Mouse (Mus musculus): ENCODE measurements around the gene Klhl20.
A peak's percentile ranks its signal among the peaks of the same experiment; 100 is the strongest.
"Not testable (repeated sequence)": the region's sequence is repeated elsewhere in the genome, so short reads cannot be mapped to it uniquely, and the experiment has no call there.

Gene Klhl20

DNA sequence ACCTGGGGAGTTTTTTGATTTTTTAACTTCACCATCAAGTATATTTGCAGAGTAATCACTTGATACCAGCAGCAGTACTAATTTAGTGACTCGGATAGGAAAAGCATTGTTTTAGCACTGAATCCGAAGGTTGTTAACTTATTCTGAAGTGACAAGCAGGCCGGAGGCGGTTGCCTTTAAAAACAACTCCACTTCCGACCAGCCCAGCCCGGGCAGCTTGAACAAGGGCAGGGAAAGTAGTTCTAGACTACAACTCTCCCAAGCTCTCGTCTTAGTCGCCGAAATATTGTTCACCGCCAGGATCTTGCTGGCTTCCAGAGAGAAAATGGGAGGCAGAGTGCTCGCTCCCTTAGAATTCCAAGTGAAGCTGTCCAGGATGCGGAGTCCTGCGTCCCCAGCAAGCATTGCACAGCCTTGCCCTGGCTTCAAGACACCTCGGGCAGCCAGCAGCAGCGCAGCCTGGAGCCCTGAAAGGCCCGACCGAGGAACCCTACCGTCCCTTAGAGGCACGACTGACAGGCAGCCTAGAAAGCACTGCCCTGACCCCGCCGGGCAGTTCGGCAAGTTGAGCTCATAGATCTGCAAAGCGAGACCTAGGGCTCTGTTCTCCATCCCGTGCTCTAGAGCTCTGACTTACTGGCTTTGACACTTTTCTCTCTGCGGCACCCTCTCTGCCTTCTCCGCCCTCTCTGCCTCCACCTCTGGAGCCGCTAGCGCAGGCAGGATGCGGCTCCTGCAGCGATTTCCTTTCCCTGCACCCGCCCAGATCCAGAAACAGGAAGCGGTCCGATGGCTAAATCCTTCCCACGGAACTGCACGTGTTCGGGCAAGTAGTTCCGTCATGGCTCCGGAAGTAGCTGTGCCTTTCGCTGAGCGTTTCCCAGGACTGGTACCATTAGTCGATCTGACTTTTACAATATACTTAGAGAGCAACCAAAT is at the start of gene Klhl20:
Gene Klhl20 (minus strand): TSS at position 786 of the 939 bp plus-strand sequence.
- DNase-seq (ENCODE audit: low spot score), result peak; percentile 96

DNA sequence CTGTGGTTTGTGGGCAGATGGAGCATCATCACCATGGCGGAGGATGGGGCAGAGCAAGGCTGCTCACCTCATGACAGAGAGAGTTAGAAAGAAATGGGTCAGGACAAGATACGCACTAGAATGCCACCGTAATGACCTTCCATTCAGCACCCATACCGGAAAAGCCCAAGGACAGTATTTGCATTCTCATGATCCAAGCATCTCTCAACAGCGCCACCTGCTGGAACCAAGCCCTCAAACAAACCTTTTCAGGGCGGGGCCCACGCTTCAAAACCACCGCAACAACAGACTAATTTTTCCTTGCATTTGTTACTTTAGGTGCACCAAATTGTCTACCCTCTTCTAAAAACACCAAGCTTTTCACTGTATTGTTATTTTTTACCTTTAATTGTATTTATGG is 49.4 kb upstream of the Klhl20 start:
- peak; percentile 80 for DNase-seq (ENCODE audit: low spot score)

DNA sequence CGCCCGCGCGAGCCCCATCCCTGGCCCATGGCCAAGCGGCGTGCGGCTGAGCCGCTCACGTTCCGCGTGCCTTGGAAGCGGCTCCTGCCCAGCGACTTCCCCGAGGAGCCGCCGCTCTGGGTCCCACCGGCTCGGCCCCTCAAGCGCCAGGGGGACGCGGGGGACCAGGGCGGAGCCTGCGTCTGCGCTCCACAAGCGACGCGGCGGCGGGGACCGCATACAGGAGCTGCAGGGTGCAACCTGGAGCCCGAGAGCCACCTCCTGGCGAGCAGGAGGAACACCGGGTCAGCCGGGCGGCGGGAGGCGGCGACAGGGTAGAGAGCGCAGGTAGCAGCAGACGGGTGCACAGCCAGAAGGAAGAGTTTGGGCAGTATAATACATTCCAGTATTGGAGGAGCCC is 39.3 kb upstream of the Klhl20 start:
- DNase-seq (ENCODE audit: low spot score), result peak; percentile 36

DNA sequence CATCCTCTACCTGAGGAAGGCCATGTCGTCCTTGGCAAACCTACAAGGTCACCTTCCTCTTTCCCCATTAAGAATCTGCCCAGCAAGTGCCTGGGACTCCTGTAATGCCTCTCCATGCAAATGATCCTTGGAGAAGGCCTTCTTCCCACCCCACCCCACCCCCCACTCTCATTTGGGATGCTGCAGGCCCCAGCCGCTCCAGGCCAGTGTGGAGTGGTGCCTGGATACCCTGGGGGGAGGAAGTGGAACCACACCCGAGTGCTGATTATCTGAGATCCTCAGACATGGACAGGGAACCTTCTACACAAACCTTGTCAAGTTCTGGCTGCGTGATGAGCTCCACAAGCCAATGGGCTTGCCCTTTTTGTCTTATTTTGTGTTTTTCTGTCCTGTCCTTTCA is 29.0 kb upstream of the Klhl20 start:
- no peak for DNase-seq (ENCODE audit: low spot score)

DNA sequence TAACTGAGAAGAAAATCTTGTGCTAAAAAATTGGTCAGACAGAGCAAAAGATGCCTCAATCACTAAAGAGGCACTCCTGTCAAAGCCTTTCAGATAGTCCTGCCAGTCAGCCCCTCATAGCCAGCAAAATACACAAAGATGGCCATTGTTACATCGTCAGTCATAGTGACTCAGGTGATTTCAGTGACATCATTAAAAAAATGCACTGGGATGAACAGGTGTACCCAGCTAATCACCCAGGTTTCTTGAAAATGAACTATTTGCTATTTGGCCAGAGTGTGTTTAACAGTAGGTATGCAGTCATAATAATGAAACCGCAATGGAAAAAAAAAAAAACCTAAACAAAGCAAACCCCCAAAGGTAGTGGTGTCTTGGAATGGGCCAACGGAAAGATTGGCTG is 27.9 kb upstream of the Klhl20 start, which contains the start of gene Tex50:
Gene Tex50 (minus strand): TSS at position 101 of the 400 bp plus-strand sequence.
- DNase-seq (ENCODE audit: low spot score), result no peak

DNA sequence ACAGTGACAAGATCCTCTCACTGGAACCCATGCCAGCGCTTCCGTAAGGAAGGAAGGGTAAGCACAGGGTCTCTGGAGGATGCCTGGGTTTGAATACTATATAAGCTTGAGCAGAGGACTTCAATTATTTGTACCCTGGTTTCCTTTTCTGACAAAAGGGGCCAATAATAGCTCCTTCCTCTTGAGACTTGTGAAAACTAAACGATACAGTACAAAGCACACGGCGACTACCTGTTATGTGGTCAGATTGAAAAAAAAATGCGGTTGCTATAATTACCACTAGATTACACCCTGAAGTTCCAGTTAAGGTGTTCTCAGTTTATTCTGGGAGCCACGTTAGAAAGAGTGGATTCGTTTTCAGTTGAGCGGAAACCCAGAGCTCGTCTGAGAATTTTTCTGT is 25.2 kb upstream of the Klhl20 start:
- no peak for DNase-seq (ENCODE audit: low spot score)

DNA sequence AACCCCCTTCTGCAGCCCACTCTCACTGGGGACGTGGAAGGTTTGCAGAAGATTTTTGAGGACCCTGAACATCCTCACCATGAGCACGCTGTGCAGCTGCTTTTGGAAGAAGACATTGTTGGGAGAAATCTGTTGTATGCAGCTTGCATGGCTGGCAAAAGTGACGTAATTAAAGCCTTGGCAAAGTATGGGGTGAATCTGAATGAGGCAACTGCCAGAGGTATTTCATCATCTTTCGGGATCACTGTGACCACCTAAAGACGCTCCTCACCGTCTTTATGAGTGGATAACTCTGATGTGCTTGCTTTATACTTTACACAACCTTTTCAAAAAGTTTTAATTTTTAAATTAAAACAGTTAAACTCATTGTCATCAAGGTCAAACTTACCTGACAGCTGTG is 19.8 kb upstream of the Klhl20 start:
- DNase-seq (ENCODE audit: low spot score), result no peak

DNA sequence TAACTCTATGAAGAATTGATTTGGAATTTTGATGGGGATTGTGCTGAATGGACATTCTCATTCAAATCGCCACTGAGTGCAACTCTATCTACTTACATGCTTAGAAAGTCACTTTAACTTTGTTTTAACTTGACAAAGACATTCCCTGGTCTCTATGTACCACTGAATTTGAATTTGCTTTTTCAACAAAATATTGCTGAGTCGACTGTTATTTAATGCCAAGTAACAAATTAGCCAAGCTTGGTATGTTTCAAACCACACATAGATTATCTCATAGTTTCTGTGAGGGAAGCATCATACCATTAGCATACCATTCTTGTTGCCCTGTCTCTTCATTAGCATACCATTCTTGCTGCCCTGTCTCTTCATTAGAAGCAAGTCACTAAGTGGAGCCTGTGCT is 16.6 kb upstream of the Klhl20 start:
- no peak for DNase-seq (ENCODE audit: low spot score)

DNA sequence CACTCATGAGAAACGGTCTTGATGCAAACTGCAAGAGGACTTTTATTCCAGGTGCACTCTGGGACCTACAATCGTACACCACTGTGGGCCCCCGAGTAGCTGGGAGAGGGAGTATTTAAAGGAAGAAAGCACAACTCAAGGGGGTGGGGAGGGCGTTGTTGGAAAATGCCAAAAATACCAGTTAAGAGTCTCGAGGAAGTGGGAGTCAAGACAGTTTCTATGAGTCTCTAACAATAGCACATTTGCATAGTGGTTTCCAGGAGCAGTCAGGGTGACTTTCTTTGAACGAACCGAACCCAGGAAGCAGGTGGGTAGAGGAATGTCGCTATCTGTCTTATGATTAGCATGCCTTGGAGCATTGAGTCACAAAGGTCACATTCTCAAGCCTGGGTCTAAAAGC is 14.3 kb upstream of the Klhl20 start:
- not testable (repeated sequence) for DNase-seq (ENCODE audit: low spot score)

DNA sequence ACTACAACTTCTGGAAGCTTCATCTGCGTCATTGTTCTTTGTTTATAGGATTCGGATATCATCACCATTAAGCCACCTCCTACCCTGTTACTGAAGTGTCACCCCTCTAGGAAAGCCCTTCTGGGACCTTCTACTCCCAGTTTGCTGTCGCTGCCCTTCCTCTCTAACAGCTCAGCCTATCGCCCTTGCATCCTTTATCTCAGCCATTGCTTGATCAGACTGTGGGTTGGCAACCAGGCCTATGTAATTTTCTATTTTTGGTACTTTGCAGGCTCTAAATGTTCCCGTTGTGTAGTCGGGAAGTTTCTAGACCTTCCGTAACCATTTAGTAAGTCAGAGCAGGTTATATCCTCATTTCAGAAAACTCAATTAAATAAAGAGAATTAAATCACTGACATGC is 11.9 kb upstream of the Klhl20 start:
- no peak for DNase-seq (ENCODE audit: low spot score)

DNA sequence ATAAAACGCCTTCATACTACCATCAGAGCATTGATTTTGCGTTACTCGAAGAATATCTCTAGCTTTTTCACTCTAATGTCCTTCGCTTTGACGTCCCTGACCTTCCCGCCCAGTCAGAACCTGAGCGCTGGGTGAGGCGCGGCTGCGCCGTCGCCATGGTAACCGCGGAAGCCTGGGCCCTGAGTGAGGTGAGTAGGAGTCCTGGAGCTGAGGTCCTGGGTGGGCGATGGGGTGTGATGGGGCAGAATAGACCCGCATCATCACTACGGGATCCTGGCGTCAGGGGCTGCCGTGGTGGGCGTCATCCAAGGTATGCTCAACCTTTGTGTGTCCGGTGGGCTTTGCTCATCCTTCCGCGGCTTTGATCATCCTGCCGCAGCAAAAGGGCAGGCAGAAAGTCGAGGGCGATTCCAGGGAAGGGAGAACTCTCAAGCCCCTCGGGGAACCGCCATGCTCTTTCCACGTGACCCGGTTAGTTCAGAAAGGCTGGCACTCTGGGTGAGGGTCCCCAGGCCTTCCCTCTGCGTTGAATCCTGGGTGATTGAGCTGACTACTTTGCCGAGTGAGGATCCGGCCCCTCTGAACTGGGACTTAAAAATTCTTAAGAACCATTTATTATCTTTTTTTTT is 11.3 kb upstream of the Klhl20 start, which contains the start of gene Ankrd45:
Gene Ankrd45 (plus strand): TSS at position 161 of the 629 bp plus-strand sequence.
- DNase-seq (ENCODE audit: low spot score), result peak; percentile 15

DNA sequence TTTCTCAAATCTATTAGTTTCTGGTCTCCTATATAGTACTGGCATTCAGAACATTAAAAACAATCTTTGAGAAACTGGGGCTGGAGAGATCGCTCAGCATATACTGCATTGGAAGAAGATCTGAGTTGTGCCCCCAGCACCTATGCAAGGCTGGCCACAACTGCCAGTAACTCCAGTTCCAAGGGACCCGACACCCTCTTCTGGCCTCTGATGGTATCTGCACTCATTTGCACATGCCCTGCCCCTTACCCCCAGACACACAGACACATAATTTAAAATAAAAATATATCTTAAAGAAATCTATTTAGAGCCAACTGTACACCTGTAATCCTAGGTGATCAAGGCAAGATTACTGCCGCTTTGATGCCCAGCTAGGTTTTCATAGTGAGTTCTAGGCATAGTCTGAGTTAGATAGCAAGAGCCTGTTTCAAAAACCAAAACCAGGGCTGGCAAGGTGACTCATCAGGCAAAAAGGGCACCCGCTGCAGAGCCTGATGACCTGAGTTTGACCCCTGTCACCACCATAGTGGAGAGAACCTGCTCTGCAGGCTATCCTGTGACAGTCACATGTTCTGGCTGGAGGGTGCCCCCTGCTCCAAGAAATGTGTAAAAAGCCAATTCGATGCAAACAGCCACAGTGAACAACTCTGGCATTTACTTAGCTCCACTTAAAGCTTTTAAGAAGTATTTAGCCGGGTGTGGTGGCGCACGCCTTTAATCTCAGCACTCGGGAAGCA is 8.9 kb upstream of the Klhl20 start:
- DNase-seq (ENCODE audit: low spot score), result no peak

DNA sequence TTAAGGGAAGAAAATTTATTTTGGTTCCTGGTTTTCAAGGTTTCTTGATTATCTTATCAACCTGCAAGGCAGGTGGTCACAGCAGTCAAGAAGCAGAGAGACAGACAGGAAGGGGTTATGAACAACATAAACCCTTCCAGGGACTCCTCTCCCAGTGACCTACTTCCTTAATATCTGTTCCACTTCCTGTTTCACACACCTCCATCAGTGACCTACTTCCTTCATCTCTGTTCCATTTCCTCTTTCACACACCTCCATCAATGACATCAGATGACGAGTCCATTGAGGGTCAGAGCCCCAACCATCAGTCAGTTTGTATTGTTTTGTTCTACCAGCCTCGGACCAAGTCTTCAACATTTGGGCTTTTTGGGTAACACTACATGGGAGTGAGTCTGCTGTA is 8.2 kb upstream of the Klhl20 start:
- no peak for DNase-seq (ENCODE audit: low spot score)

DNA sequence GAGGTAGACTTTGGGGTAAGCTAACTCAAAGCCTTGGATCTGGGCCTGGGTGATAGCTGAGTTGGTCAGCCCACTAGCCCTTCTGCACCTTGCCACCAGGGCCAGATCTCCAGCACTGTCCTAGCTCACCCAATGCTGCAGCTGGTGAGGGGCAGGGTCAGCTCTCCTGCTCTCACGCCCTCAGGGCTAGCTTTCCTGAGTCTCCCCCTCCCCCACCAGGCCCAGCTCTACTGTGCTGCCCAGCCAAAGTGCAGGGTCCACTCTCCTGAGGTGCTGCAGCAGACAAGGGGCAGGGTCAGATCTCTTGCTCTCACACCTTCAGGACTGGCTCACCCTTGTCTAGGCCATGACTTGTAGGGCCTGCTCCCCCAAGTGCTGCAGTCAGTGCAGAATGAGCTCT is 4.8 kb downstream of the Klhl20 start:
- DNase-seq (ENCODE audit: low spot score), result no peak

DNA sequence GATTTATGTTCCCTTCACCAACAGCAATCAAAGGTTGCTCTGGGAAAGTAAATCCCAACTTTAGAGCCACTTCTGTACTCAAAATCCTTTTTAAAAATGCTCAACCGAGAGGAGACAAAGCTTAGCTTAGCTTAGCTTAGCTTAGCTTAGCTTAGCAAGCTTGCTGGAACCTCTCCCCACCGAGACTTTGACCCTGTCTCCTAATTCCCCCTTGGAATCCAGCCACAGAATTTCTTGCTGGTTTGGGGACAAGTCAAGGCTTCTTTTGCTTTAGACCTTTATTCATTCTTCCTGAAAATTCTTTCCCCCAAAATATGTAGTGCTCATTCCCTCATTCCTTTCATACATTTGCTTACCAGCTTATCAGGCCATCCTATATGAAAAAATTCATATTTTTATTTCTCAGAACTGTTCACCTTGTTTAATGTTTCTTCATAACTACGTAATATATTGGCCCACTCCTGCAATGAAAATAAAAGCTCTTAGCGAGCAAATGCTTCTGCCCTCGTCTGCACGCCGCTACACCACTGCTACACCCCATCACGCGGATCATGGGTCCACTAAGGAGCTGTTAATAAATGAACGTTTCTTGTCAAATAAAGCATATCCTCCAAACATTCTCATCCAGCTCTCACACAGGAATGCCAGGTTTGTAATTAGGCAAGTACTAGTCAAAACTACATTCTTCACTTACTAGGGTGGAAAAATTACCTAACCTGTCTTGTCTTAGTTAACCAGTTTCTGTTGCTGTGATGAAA is 8.5 kb downstream of the Klhl20 start:
- no peak for DNase-seq (ENCODE audit: low spot score)

DNA sequence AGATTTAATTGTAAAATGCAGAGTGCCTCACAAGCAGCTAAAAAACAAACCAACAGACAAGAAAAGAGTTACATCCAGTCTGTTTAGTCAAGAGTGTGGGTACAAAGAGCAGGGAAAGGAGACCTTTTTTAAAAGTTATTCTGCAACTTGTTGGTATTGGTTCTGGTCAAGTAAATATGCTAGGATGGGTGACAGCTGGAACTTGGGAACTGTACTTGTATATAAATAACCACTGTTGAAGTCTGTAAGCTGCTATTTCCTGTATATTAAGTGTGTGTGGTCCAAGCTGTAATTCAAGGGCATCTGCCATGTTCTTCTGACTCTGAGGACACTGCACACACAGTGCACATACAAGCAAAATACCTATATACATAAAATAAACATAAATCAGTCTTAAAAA is 16.7 kb downstream of the Klhl20 start:
- DNase-seq (ENCODE audit: low spot score), result no peak

DNA sequence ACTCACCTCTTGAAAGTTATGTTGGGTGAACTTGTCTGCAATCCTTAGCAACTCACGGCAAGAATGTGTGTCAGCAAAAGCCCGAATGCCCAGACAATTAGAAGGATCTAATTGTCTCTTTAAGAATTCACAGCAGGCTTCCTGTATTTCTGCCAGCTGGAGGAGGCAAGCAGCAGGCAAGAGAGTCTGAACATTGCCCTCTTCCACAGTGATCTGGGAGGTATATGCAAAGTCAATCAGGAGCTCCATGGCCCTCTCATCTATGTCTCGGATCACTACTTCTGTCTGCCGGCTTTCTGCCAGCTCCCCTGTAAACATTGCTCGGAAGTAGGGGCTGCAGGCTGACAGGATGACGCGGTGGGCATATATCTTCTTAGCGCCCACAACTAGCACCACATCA is 22.1 kb downstream of the Klhl20 start:
- no peak for DNase-seq (ENCODE audit: low spot score)

DNA sequence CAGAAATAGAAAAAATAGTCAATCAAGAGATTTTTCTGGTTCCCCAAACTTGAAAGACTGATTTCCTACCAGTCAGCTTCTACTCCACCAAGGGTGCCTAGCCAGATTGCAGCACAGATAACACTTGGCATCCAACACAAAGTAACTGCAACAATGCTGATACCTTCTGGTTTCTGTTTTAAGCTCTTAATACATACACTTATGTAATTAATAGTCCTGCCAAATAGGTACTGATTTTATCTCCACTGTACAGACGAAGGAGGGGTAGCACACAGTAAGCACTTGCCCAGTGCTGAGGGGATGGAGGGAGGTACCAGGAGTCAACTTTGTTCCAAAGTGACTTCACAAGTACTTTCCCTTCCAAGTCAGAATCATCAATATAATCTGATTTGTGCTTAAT is 27.5 kb downstream of the Klhl20 start:
- no peak for DNase-seq (ENCODE audit: low spot score)

DNA sequence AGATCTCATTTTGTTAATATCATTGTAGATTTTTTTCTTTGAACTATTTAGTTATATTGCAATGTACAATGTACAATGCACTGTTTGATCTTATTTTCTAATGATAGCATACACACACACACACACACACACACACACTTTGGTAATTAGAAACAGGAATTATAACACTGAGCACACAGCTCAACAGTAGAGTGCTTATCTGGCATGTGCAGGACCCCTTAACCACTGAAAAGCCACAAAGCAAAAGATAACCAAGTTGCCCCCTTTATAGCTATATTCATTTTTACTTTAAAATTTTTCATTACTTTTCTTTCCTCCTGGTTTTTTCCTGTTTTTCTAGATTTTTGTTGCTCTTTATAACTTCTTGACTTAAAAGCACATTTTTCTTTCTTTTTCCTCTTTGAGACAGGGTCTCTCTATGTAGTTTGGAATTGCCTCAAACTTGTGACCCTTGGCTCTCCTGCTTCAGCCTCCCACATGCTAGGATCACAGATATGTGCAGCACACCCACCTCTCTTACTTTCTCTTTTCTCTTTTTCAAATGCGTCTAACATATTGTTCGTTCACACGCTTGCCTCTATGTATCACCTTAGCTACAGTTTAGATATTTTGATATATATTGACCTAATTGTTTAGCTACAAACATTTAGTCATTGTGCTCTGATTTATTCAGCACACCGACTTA is 31.4 kb downstream of the Klhl20 start:
- peak; percentile 20 for DNase-seq (ENCODE audit: low spot score)

DNA sequence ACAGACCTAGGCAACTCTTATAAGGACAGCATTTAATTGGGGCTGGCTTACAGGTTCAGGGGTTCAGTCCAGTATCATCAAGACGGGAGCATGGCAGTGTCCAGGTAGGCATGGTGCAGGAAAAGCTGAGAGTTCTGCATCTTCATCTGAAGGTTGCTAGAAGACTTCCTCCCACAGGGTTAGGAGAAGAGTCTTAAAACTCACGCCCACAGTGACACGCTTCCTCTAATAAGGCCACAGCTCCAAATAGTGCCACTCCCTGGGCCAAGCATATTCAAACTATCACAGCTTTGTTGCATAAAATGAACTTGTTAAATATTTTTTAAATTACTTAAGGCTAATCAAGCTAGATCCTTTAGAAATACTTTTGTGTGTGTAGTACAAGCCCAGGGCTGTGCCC is 54.1 kb downstream of the Klhl20 start:
- no peak for DNase-seq (ENCODE audit: low spot score)

DNA sequence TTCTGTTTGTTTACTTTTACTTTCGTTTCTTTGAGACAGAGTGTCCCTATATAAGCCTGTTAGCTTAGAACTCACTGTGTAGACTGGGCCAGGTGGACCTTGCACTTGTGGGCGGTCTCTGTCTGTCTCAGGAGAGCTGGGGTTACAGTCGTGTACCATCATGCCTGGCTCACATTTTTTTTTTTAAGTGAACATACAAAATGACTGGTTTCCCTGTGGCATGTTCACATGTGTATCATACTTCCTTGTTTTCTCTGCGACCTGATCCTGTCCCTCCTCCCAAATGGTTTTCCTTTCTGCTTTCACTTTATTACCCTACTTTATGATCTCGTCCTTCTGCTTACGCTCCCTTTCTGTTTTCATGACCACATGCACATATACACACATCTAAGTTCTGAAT is 55.1 kb downstream of the Klhl20 start:
- DNase-seq (ENCODE audit: low spot score), result no peak
